Mouse (Mus musculus): Measurements from ENCODE around the gene Gm281. TPM values are rescaled to one million over a fixed set of nuclear protein-coding genes. Genes with fewer than 3 reads are reported as not detected.

The Gm281 gene
- polyA plus RNA-seq, 1 experiment: not detected

DNA sequence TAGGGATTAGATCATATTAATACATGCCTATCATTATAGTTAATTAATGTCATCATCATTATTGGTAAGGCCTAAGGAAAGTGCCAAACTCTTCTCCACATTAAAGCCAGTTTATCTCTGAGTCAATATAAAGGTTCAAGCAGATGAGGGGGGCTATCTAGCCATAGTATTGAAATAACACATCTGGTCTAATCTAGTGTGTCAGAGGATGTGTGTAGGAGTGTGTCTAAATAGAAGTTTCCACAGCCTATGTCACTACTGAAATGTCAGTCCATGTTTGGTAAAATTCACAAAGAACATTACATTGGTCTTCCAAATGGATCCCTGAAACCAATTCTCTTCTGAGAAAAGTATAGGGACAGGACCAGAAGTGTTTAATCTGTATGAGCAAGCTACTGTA lies 19.1 kb downstream of the Gm281 start:
- no peaks in the 10 kb centered on the region for H3K4me1 ChIP-seq (ENCODE audit: control insufficient read depth, insufficient read depth, low read length)
- H3K27ac ChIP-seq (ENCODE audit: insufficient read depth, low read length): no peak overlapping the region
- no peak overlapping the region for H3K4me3 ChIP-seq (ENCODE audit: insufficient read depth, low read length)
- TF ChIP-seq CTCF (IDR thresholded peaks at IDR 0.05; ENCODE audit: extremely low read depth, insufficient read depth, low read length) (no peak), POLR2A (IDR thresholded peaks at IDR 0.05; ENCODE audit: extremely low read depth, insufficient read depth, low read length) (no peak)

GRCm38 (mm10) chr14:13893748-13894147 lies 20.5 kb downstream of the Gm281 start:
- no peak for TF ChIP-seq CTCF (IDR thresholded peaks at IDR 0.05; ENCODE audit: extremely low read depth, insufficient read depth, low read length)
- TF ChIP-seq POLR2A (IDR thresholded peaks at IDR 0.05; ENCODE audit: extremely low read depth, insufficient read depth, low read length): no peak

DNA sequence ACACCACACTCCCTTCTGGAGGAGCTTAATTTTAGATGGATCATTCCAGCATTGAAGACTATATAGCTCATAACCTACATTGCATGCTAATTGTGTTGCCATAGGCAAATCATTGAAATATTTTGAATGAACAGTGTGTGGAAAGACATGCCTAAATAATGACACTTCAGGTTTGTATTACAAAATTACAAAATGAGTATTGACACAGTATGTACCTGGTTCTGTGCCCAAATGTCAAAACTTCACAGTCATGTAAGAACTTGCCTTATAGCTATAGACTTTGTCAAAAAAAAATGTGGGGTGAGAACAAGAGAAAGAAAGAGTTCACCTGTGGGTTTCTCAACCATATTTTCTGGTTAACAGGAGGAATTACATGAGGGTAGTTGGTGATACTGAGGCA lies 52.9 kb downstream of the Gm281 start:
- no peak for TF ChIP-seq CTCF (IDR thresholded peaks at IDR 0.05; ENCODE audit: extremely low read depth, insufficient read depth, low read length)
- TF ChIP-seq POLR2A (IDR thresholded peaks at IDR 0.05; ENCODE audit: extremely low read depth, insufficient read depth, low read length): no peak
- no peak overlapping the region for H3K27ac ChIP-seq (ENCODE audit: insufficient read depth, low read length)
- no peaks in the 10 kb centered on the region for H3K4me1 ChIP-seq (ENCODE audit: control insufficient read depth, insufficient read depth, low read length)
- no peak overlapping the region for H3K4me3 ChIP-seq (ENCODE audit: insufficient read depth, low read length)

More at GRCm38 (mm10) chr14:13893748-13894147, 20.5 kb downstream of the Gm281 start:
- H3K4me3 ChIP-seq (ENCODE audit: insufficient read depth, low read length): no peak overlapping the region
- H3K27ac ChIP-seq (ENCODE audit: insufficient read depth, low read length): no peak overlapping the region
- H3K4me1 ChIP-seq (ENCODE audit: control insufficient read depth, insufficient read depth, low read length): no peaks in the 10 kb centered on the region

DNA sequence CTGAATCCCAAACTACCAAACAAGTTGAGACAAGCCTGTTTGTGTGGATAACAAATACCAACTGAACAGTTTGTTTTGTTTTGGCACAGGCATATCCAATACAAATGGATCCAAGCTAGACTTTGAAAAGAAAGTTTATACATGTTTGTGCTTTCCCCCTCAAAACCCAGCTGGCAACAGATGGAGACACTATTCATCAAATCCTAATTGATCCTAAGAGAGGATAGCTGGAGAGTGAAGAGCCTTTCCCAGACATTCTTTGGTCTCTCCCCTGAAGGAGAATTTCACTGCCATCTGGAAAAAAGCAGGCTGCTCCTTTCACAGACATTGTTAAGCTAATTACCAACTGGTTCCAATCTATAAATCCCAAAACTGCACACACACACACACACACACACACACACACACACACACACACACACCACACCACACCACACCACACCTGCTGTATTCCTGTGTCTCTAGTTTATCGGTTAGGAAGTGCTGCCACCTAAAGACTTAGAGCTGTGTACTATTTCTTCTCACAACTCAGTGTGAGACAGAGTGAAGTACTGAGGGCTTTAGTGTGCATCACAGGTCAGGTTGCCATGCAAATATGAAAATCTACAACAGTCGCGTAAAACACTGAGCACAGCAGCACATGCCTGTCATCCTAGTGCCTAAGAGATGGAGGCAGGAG lies 101.3 kb downstream of the Gm281 start:
- TF ChIP-seq POLR2A (IDR thresholded peaks at IDR 0.05; ENCODE audit: extremely low read depth, insufficient read depth, low read length) (no peak), CTCF (IDR thresholded peaks at IDR 0.05; ENCODE audit: extremely low read depth, insufficient read depth, low read length) (0 out of 2 replicates have a peak, but pooled peaks have one; percentile 18)
- Histone ChIP-seq H3K4me3 (ENCODE audit: insufficient read depth, low read length) (no peak overlapping the region), H3K27ac (ENCODE audit: insufficient read depth, low read length) (no peak overlapping the region), H3K4me1 (ENCODE audit: control insufficient read depth, insufficient read depth, low read length) (no peaks in the 10 kb centered on the region)

- H3K27ac ChIP-seq (ENCODE audit: insufficient read depth, low read length): no peak overlapping the region
- H3K4me1 ChIP-seq (ENCODE audit: control insufficient read depth, insufficient read depth, low read length): no peaks in the 10 kb centered on the region
- TF ChIP-seq POLR2A (IDR thresholded peaks at IDR 0.05; ENCODE audit: extremely low read depth, insufficient read depth, low read length): no peak
- TF ChIP-seq CTCF (IDR thresholded peaks at IDR 0.05; ENCODE audit: extremely low read depth, insufficient read depth, low read length): no peak
- no peak overlapping the region for H3K4me3 ChIP-seq (ENCODE audit: insufficient read depth, low read length)
These were observed 123.8 kb downstream of the Gm281 start for GRCm38 (mm10) chr14:13790446-13790845.

GRCm38 (mm10) chr14:13790001-13790400 lies 124.3 kb downstream of the Gm281 start:
- no peak overlapping the region for H3K4me3 ChIP-seq (ENCODE audit: insufficient read depth, low read length)
- no peak overlapping the region for H3K27ac ChIP-seq (ENCODE audit: insufficient read depth, low read length)
- TF ChIP-seq POLR2A (IDR thresholded peaks at IDR 0.05; ENCODE audit: extremely low read depth, insufficient read depth, low read length): no peak

GRCm38 (mm10) chr14:13782970-13783369 lies 131.3 kb downstream of the Gm281 start:
- no peak overlapping the region for H3K4me3 ChIP-seq (ENCODE audit: insufficient read depth, low read length)
- H3K27ac ChIP-seq (ENCODE audit: insufficient read depth, low read length): no peak overlapping the region
- no peaks in the 10 kb centered on the region for H3K4me1 ChIP-seq (ENCODE audit: control insufficient read depth, insufficient read depth, low read length)
- TF ChIP-seq POLR2A (IDR thresholded peaks at IDR 0.05; ENCODE audit: extremely low read depth, insufficient read depth, low read length) (no peak), CTCF (IDR thresholded peaks at IDR 0.05; ENCODE audit: extremely low read depth, insufficient read depth, low read length) (no peak)

More at GRCm38 (mm10) chr14:13790001-13790400, 124.3 kb downstream of the Gm281 start:
- no peaks in the 10 kb centered on the region for H3K4me1 ChIP-seq (ENCODE audit: control insufficient read depth, insufficient read depth, low read length)

DNA sequence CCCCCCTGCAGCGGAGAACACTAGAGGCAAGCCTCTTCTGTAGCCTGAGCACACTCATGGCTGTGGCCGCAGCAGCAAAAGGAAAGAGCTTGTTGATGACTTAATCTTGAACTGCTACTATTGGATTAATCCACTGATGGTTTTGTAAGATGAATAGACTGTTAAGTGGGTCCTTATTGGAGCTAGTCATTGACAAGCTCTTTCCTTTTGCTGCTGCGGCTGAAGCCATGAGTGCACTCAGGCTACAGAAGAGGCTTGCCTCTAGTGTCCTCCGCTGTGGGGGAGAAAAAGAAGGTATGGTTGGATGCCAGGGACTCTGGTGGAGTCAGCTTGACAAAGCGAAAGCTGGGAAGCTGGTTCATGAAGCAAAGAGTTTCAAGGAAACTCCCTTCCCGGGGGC lies 135.9 kb downstream of the Gm281 start:
- no peak for TF ChIP-seq POLR2A (IDR thresholded peaks at IDR 0.05; ENCODE audit: extremely low read depth, insufficient read depth, low read length)
- TF ChIP-seq CTCF (IDR thresholded peaks at IDR 0.05; ENCODE audit: extremely low read depth, insufficient read depth, low read length): no peak
- H3K4me3 ChIP-seq (ENCODE audit: insufficient read depth, low read length): no peak overlapping the region

GRCm38 (mm10) chr14:13771163-13771562 lies 143.1 kb downstream of the Gm281 start:
- H3K27ac ChIP-seq (ENCODE audit: insufficient read depth, low read length): no peak overlapping the region

More for the DNA sequence above, 135.9 kb downstream of the Gm281 start:
- Histone ChIP-seq H3K4me1 (ENCODE audit: control insufficient read depth, insufficient read depth, low read length) (no peaks in the 10 kb centered on the region), H3K27ac (ENCODE audit: insufficient read depth, low read length) (no peak overlapping the region)

GRCm38 (mm10) chr14:13770686-13771085 lies 143.6 kb downstream of the Gm281 start:
- Histone ChIP-seq H3K27ac (ENCODE audit: insufficient read depth, low read length) (no peak overlapping the region), H3K4me1 (ENCODE audit: control insufficient read depth, insufficient read depth, low read length) (peaks cover 2% of the 10 kb centered on the region), H3K4me3 (ENCODE audit: insufficient read depth, low read length) (no peak overlapping the region)
- TF ChIP-seq POLR2A (IDR thresholded peaks at IDR 0.05; ENCODE audit: extremely low read depth, insufficient read depth, low read length) (no peak), CTCF (IDR thresholded peaks at IDR 0.05; ENCODE audit: extremely low read depth, insufficient read depth, low read length) (no peak)

More at GRCm38 (mm10) chr14:13771163-13771562, 143.1 kb downstream of the Gm281 start:
- peaks cover 2% of the 10 kb centered on the region for H3K4me1 ChIP-seq (ENCODE audit: control insufficient read depth, insufficient read depth, low read length)
- H3K4me3 ChIP-seq (ENCODE audit: insufficient read depth, low read length): no peak overlapping the region
- no peak for TF ChIP-seq POLR2A (IDR thresholded peaks at IDR 0.05; ENCODE audit: extremely low read depth, insufficient read depth, low read length)
- no peak for TF ChIP-seq CTCF (IDR thresholded peaks at IDR 0.05; ENCODE audit: extremely low read depth, insufficient read depth, low read length)

Other genes with a start within 250 kb of the Gm281 start
- gene Sntn, start 243.6 kb downstream of the Gm281 start, polyA plus RNA-seq (2012; rRNA removed): 0.19 and 0.77 TPM in 2 replicates
- gene Atxn7, start 47.0 kb upstream of the Gm281 start, polyA plus RNA-seq (2012; rRNA removed): 26.0 and 28.5 TPM in 2 replicates
- 82.4 and 85.8 TPM in 2 replicates for gene Thoc7, start 47.4 kb upstream of the Gm281 start, polyA plus RNA-seq (2012; rRNA removed)
- 86.8 and 93.1 TPM in 2 replicates for gene Psmd6, start 206.5 kb upstream of the Gm281 start, polyA plus RNA-seq (2012; rRNA removed)